Mouse (Mus musculus): ENCODE measurements around the gene Washc3.

Washc3 gene

DNA sequence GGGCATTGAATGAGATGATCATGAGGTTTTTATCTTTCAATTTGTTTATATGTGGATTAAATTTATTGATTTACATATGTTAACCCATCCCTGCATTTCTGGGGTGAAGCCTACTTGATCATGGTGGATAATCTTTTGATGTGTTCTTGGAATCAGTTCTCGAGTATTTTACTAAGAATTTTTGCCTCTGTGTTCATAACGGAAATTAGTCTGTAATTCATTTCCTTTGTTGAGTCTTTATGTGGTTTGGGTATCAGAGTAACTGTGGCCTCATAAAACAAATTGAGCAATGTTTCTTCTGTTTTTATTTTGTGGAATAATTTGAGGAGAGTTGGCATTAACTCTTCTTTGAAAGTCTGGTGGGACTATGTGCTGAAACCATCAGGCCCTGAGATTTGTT lies 54.7 kb downstream of the Washc3 start:
- DNase-seq (ENCODE audit: low spot score in 2 of 2), result no peak

DNA sequence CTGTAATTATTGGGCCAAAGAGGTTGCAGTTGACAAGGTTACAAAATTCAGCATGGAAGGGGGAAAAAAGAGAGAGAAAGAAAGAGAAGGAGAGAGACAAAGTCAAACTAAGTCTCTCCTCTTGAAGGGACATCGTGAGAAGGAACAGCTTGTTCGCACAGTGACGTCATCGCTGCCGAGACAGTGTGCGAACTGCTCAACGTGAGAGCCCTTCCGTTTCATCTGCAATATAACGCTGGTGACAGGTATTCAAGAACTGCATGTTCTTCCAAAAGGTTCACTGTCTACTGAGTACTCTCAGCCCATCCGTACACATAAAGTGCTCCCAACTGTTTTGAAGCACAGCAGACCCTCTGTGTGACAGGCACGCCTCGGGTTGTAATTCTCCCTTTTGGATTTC lies 59.4 kb downstream of the Washc3 start:
- DNase-seq (ENCODE audit: low spot score in 2 of 2), result no peak

DNA sequence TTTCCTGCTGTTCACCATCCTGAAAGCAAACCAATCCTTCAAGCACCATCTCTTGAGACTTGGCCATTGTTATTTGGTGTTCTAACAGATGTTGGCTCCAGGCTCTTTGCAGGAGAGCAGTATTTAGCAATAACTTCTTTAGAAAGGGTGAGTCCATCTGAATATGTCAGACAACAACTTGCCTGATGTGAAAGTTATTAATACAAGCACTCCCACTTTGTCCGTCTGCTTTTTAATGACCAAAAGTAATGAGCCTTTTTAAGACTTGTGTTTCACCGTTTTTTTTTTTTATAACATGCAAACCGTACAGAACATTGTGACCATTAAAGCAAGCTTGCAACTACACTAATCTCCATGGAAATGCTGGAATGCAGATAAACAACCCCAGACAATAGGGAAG lies 60.3 kb downstream of the Washc3 start:
- no peak for DNase-seq (ENCODE audit: low spot score in 2 of 2)

DNA sequence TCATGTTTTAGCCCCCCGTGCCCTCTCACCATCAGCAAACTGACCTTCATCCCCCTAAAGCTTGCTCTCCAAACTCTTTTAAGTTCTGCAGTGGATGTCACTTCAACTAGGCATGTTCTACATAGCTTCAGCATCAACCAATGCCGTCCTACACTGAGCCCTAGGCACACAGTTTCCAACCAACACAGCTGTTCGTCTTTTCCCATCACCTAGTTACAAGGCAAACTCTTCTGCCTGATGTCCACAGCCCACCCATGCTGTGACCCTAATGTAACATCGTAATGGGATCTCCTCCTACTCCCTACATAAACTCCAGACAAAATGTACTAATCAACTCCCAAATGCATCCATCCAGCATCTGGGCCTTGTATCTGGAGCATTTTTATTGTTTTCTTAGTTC lies 62.5 kb downstream of the Washc3 start:
- no peak for DNase-seq (ENCODE audit: low spot score in 2 of 2)

DNA sequence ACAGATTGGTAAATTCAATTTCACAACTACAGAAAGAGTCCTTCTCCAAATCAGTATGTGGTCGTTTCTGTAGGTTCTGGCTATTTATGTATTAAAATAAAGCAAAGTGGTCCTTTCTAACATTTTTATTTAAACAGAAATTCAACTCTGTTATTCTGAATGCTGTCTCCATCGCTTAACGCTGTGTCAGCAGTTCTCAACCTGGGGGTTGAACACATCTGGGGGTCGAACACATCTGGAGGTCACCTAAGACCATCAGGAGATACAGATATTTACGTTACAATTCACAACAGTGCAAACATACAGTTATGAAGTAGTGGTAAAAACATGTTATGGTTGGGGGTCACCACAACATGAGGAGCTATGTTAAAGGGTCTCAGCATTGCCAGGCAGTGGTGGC lies 73.2 kb downstream of the Washc3 start:
- DNase-seq (ENCODE audit: low spot score in 2 of 2), result no peak

DNA sequence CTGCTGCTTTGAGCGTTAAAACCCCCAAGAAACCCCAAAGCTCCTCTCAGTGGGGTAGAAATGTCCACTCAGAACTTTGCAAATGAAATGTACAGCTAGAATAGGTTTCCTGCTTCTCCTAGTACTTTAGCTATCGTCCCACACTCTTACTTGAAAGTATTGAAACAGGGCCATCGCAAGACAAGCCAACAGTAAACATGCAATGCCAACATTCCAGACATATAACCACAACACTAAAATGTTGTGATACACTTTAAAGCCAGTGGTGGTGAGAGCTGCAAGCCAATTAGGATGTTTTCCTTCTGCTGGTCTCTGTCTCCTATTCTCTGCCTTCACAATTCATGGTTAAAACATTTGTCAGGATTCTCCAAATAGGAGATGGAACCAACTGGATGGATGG lies 80.8 kb downstream of the Washc3 start:
- no peak for DNase-seq (ENCODE audit: low spot score in 2 of 2)

DNA sequence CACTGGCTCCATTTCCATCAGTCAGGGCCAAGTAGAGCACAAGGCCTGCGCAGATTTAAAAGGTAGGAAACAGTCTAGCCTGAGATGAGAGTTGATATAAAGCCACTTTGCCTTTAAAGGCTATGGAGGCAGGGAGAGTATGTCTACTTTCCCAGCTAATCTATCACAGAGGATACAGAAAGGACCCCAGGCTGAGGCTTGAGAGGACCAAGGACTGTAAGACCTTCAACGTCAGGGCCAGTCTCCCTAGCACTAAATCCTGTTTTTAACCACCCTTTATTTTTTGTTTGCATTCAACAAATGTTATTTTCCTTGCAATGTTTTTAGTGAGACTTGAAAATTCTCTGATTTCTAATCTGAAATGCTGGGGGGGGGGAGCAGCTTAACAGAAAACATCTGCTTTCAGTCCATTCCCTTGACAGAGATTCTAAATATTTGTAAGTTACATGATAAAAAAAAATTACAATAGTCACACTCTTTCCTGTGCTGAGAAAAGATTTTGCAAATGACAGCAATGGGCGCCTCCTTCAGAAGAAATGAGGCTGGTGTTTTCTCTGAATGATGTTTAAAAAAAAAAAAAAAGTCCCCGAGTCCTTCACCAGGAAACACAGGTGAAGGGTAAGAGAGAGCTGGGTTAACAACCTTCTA lies 83.6 kb downstream of the Washc3 start:
- DNase-seq (ENCODE audit: low spot score in 2 of 2), result no peak

DNA sequence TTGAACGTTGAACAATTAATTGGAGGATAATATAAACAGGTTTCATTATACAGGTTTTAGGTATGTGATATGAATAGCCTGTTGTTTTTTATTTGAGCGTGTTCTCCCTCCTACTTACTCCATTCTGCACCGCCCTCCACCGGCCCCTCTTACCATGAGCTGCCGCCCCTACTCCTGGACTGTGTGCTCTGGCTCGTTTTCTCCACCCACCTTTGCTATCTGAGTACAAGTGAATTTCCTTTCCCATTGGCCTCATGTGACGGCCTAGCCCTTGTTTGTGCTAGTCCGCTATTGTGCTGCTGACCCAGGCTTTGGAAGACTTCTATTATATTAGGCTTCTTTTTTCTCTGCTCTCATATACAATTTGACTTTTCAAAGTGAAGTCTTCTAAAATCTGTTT lies 86.4 kb downstream of the Washc3 start:
- no peak for DNase-seq (ENCODE audit: low spot score in 2 of 2)

DNA sequence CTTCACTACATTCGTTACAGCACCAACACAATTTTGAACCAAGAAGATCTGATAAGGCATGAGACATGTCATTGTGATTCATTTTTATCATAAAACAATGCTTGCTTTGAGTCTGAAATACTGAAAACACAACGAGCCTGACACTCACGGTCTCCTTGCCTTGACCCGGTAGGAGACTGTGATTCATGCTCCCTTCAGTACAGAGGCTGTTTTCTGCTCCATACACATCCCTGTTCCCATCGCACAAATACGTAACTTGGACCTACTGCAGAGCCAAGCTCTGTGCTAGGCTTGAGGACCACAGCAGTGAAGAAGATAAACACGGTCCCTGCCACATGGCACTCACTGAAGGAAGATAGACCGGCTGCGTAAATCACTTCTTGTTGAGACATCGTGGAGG lies 87.2 kb downstream of the Washc3 start:
- no peak for DNase-seq (ENCODE audit: low spot score in 2 of 2)

DNA sequence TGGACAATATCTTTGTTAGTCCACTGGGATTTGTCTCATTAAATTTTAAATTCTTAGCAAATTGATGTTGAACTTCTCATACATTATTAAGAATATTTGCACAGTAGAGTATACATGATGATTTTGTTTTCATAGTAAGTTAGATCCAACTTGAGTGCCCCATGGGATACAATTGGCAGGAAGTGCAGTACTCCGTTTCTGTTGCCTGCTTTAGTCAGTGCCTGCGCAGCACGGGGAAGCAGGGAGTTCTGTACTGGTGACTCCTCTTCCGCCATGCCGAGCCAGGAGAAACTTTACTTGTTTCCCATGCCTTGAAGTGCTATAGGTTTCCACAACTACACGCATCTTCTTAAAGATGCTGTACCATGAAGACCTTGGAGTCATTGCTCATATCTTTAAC lies 94.2 kb downstream of the Washc3 start:
- no peak for DNase-seq (ENCODE audit: low spot score in 2 of 2)
